Mouse (Mus musculus) brown adipose tissue, adult 24 weeks (tissue): Measurements from ENCODE around the gene Mylk. TPM values are rescaled to one million over a fixed set of nuclear protein-coding genes. Genes with fewer than 3 reads are reported as not detected.
A peak's percentile ranks its signal among the peaks of the same experiment; 100 is the strongest.

Source experiments
- H3K27ac ChIP-seq: fragments of 200-500 bp; replicated peaks from 2 replicates; pipeline ENCODE4 v1.5.1; 2012; ENCODE audit warnings: low read depth, mild to moderate bottlenecking, low read length
- H3K4me1 ChIP-seq: fragments of 200-500 bp; 2 replicates; pipeline ENCODE4 v1.6.1; 2012; ENCODE audit warnings: low read length, mixed read lengths; ENCODE audit not compliant: control insufficient read depth, insufficient read depth, insufficient read length
- H3K4me3 ChIP-seq: fragments of 200-500 bp; 2 replicates; pipeline ENCODE4 v1.5.1; 2012; ENCODE audit warnings: low read depth, mild to moderate bottlenecking, low read length, moderate library complexity; ENCODE audit not compliant: insufficient read depth
- polyA plus RNA-seq: library from polyadenylated mRNA; stranded (reverse); fragments of >200 nt; gene quantifications from 2 replicates; pipeline ENCODE4 v1.2.4, GENCODE M21; 2012; ENCODE audit not compliant: missing spikeins, insufficient read depth, insufficient read length

Mylk gene
- polyA plus RNA-seq, 1 experiment = 26.4 TPM

DNA sequence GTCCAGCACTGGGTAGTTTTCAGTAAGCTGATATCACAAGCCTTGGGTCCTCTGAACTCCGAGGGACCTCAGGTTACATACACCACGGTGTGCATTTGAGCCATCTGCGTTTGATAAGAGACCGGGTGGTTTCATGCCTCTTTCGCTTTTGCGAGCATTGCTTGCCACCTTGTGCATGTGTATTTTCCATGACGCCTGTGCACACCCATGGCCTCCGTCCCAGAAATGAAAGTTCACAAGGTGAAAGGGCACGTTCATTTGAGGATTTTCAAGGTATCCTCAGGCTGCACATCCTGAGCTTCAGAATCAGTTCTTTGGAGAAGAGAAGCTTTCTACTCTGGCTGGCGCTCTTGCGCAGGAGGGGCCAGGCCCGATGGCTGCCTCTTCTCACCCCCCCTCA lies 227.5 kb downstream of the Mylk start:
- Histone ChIP-seq H3K27ac (peak overlapping the region; percentile 95), H3K4me3 (no peak overlapping the region), H3K4me1 (no peaks in the 10 kb centered on the region; the same call in 1 of the 2 replicates)

DNA sequence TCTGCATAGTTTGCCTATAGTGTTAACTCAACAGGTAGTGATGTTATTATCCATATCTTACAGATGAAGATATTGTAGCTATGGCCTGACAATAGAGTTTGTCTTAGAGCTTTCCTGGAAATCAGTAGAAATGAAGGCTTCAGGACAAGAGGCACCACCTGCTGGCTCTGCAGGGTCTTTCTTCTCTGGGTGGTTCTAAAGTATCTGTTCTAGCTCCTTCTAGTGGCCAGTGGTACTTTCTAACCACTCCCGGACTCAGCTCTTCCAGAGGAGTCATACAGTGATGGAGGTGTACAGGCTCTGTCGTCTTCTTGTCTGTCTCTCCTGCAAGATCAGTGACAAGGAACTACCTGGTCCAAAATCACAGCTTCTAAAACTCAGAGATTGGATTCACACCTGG lies 230.5 kb downstream of the Mylk start:
- no peak overlapping the region for H3K27ac ChIP-seq
- no peak overlapping the region for H3K4me3 ChIP-seq
- H3K4me1 ChIP-seq = no peaks in the 10 kb centered on the region; the same call in 1 of the 2 replicates

DNA sequence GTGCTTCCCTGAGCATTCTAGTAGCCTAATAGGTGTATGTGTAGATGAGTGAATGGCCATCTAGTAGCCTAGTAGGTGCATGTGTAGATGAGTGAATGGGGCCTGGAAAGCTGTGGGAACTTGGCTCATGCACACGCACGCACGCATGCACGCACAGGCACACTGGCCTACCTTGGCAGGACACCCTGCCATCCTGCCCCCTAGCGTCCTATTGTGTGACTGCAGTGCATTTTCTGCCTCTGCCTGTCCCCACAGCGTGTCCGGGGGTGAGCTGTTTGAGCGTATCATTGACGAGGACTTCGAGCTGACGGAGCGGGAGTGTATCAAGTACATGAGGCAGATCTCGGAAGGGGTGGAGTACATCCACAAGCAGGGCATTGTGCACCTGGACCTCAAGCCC lies 231.6 kb downstream of the Mylk start:
- H3K4me1 ChIP-seq = no peaks in the 10 kb centered on the region; the same call in 1 of the 2 replicates
- no peak overlapping the region for H3K4me3 ChIP-seq
- no peak overlapping the region for H3K27ac ChIP-seq

DNA sequence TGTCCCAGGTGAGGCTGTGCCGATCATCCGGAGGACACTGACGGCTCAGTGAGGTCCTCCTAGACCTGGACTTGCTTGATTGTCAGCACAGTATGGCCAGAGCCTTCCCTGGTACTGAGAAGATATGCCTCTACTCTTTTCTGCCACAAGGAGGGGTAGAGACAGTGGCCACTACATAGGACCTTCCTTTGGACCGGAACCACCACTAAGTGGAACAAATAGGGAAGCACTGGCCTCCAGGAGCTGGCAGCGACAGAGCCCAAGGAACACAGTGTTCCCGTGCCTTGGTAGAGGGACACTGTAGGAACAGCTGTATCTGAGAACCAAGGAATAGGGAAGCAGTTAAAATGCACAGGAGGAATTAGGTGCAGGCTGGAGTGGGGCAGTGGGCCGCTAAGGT lies 233.0 kb downstream of the Mylk start:
- Histone ChIP-seq H3K4me3 (no peak overlapping the region), H3K27ac (no peak overlapping the region), H3K4me1 (no peaks in the 10 kb centered on the region)

DNA sequence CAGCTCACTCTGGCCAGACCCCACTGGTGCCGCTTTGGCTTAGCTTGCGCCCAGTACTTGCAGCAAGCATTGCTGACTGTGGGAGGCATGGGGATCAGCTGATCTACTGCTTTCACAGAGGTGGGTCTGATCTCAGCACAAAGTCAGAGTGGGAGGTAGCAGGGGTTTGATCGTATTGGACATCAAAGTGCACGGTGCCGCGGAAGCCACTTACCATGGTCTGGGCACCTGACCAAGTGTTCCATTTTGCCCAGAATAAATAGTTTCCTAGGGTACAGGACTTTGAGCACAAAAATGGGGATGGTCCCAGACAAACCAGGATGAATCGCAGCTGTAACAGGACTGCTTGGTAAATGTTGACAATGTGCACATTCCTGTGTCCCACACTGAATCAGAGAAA lies 236.0 kb downstream of the Mylk start:
- peaks cover 3% of the 10 kb centered on the region for H3K4me1 ChIP-seq
- H3K4me3 ChIP-seq = no peak overlapping the region
- H3K27ac ChIP-seq = no peak overlapping the region

DNA sequence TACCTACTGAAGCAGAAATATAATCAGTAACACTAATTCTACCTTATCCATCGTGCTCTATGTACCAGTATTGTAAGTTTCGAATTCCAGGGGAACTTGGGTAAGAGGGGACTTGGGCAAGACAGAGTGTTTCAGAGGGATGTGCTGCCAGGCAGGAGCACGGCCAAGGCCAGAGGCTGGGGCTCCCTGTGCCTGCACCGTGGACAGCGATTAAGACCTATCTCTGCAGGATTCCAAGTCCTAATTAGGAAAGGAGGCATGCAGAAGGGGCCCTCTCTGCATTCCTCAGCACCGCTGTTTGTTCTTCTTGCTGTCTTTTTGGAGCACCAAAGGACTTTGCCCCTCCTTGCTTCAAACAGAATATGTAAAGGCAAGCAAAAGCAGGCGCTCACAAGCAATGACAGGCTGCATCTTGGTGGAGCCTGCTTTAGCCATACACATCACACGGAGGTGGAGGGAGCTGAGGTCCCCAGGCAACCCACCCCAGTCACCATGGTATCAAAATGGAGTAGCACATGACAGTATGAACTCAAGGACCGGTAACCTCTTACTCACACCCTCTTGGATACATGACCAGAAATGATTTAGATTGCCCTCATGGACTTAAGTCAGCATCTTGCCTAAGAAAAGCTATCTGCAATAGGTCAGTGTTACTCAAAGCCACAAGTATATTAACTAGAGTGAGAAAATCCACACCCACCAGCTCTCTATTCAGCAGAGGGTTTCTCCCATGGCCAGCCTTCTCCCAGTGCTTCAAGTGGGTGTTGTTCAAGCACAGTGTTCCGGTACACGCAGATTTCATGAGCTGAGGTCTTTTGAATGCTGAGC lies 239.4 kb downstream of the Mylk start:
- Histone ChIP-seq H3K4me1 (peaks cover 3% of the 10 kb centered on the region), H3K4me3 (no peak overlapping the region), H3K27ac (no peak overlapping the region; the same call in 1 of the 2 replicates)

DNA sequence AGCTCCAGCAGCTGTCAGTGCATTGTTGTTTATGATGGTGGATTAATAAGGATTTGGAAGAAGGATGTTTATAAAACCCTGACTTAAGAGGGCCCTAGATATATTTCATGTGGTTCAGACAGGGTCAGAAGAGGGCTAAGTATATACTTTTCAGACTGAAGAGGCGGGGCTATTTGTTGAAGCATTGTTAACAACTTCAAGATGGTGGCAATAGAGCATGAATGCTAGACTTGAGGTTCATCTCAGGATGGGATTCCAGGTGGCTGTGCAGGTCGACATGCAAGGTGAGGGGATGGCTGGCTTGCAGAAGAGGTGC lies 240.0 kb downstream of the Mylk start:
- H3K27ac ChIP-seq = no peak overlapping the region
- peaks cover 3% of the 10 kb centered on the region for H3K4me1 ChIP-seq
- no peak overlapping the region for H3K4me3 ChIP-seq

DNA sequence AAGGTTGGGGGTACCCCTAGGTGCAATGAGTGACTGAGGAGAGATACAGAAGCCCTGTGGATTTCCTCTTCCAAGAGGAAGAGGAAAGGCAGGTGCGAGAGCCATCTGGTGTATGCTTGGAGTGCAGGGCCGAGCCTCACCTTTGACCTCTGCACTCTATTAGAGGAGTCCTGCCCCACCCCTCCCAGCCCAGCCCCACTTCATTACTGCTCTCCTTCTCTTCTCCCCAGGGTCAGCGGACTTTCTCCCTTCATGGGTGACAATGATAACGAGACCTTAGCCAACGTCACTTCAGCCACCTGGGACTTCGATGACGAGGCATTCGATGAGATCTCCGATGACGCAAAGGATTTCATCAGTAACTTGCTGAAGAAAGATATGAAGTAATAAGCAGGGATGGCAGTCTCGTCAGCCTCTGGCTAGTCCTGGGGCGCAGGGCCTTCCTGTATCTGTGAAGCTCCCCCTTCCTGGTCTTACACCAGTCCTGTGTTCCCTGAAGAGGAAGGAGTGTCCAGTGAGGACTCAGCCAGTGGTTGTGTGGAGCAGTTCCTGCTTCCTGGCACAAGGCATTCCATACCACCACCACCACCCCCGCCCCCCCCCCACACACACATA lies 241.3 kb downstream of the Mylk start:
- no peak overlapping the region for H3K27ac ChIP-seq
- H3K4me3 ChIP-seq = no peak overlapping the region
- peaks cover 3% of the 10 kb centered on the region for H3K4me1 ChIP-seq

DNA sequence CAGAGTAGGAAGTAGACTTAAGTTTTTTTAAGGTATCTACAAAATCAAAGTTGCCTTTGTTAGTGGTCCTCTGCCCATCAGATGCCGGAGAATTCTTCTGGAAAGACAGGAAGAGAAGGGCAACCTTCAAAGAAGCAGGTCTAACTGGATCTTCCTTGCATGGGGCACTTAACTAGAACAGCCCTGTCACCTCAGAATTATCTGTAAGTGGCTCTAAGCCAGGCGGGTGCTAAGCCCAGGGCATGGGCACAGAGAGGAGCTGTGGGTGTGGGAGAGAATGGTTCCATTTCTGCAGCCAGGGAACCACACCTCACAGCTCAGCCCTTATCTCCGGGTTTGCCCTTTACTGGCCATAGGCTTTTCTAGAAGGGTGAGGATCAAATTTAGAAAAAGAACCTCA lies 246.4 kb downstream of the Mylk start:
- H3K27ac ChIP-seq = no peak overlapping the region
- peaks cover 16% of the 10 kb centered on the region for H3K4me1 ChIP-seq
- H3K4me3 ChIP-seq = no peak overlapping the region

DNA sequence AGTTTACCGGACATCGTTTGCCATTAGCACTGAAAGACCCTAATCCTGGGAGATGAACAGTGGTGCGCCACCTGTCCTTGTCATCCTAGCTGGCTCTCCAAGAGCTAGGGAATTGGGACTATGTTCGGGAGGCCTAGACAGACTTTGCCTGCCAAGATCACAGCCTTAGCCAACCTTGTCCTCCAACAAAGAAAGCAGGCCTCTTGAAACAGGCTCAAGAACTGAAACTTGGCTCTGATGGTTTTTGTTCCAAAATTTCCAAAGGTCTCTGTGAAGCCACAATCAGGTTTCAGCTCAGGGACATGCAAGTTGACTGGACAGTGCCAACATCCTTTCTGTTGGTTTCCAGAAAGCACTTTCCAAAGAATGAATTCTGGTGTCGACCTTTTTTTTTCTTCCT lies 247.8 kb downstream of the Mylk start:
- Histone ChIP-seq H3K27ac (peak overlapping the region; percentile 98), H3K4me1 (peaks cover 25% of the 10 kb centered on the region), H3K4me3 (no peak overlapping the region)

DNA sequence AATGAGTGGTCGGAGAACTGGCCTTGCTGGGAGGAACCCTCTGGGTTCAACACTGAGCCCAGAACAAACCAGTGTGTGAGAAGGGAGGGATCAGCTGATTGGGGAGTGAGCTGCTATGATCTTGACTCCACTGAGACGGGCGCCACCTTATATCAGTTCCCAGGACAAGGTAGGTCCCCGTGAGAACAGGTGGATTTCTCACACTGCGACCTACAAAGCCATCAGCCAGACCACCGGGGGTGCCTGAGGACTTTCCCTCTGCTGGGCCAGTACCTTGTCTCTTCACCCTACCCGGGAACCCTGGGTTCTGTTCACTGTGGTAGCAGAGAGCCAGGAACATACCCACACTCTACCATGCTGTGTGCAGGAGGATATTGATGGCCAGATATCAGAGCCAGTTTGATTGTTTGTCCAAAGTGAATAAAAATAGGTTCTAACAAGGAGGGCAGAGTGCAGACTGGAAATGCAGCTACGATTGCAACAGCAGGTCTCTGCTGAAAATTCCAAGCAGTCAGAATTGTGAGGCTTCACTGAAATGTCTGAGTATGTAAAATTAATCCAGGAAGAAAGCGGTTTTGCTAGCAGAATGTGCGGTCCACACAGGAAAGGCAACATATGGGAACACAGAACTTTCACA lies 248.8 kb downstream of the Mylk start:
- H3K4me3 ChIP-seq = no peak overlapping the region
- H3K27ac ChIP-seq = peak overlapping the region; percentile 98
- H3K4me1 ChIP-seq = peaks cover 25% of the 10 kb centered on the region

DNA sequence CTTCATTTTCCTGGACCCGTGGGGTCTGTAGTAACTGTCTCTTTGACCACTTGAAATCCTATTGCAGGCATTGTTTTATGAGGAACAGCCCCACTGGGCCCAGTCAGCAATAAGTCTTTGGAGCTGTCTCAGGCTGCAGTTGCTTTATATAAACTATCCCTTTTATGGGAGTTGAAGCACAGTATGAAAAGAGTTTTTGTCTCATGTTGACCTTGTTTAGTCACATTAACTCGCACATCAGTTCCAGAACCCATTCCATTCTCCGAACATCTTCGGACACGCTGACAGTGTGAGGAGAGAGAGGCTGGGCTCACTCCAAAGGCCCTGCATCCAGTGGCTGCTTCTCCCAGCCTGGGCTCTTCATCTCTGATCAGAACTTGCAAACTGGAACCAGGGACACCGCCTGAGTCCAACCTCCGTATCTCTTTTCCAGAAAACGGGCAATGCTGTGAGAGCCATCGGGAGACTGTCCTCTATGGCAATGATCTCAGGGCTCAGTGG lies 249.7 kb downstream of the Mylk start:
- H3K4me3 ChIP-seq = no peak overlapping the region
- H3K4me1 ChIP-seq = peaks cover 25% of the 10 kb centered on the region
- H3K27ac ChIP-seq = peak overlapping the region; percentile 98

DNA sequence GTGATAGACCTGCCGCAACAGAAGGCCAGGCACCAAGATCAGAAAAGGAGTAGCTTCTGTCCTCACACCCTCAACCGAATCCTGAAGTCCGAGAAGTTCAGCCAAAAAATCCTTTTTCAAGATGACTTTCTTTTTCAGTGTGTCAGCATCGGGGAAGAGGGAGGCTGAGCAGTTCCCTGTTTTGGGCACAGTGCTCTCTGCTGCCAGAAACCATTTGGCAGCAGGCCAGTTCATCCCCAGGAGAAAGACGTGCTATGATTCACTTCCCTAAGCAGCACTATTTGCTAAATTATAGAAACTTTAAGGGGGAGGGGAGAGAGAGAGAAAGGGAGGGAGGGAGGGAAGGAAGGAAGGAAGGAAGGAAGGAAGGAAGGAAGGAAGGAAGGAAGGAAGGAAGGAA lies 251.1 kb downstream of the Mylk start:
- Histone ChIP-seq H3K27ac (peak overlapping the region; percentile 83), H3K4me3 (no peak overlapping the region), H3K4me1 (peaks cover 25% of the 10 kb centered on the region)

DNA sequence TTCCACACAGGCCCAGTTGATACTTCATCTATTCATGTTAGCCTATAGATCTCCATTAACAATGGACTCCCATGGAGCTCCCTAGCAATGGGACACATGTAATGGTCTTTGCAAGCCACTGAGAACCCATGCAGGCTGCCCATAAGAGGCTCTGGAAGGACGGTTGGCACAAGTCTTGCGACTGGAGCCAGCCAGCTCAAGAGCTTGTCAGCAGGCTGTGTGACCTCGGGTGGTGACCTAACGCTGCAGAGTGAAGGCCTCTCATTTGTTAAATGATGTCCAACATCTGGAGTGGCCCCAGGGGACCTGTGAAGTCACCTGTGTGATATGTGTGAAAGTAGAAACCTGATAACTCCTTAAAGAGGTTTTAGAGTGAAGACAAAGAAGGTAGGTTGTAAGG lies 252.0 kb downstream of the Mylk start:
- H3K27ac ChIP-seq = peak overlapping the region; percentile 82
- peaks cover 27% of the 10 kb centered on the region for H3K4me1 ChIP-seq
- H3K4me3 ChIP-seq = no peak overlapping the region

DNA sequence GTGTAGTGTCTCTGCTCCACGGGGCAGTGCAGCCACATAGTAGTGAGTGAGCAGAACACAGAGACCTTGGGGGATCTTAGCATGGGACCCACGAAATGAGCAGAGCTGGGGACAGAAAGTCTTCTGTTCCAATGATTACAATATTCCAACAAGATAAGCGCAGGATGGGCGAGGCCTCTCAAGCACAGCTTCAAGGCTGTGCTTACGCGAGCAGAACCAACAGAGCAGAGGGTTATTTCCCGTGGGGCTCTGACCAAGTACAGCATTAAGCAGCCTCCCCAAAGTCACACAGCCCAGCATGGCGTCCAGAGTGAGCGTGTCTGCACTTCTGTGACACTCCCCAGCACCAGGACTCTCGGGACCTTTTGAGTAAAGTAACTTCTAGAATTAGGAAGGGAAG lies 252.6 kb downstream of the Mylk start:
- Histone ChIP-seq H3K27ac (peak overlapping the region; percentile 82), H3K4me1 (peaks cover 27% of the 10 kb centered on the region), H3K4me3 (no peak overlapping the region)
